Mouse (Mus musculus): Measurements from ENCODE around the gene Mink1.

- TF ChIP-seq EP300 (IDR thresholded peaks at IDR 0.05; ENCODE audit: low read depth in 1 of 2, low read length in 2 of 2) (no peak), CTCF (IDR thresholded peaks at IDR 0.05 in 2 of 3, conservative IDR thresholded peaks at IDR 0.05 in 1 of 3; ENCODE audit: control insufficient read depth in 1 of 3, insufficient read depth in 1 of 3, low read depth in 2 of 3, low read length in 3 of 3, poor library complexity in 1 of 3, severe bottlenecking in 1 of 3) (no peak), GATA1 (IDR thresholded peaks at IDR 0.05; ENCODE audit: low read depth, low read length) (no peak), ZC3H11A (IDR thresholded peaks at IDR 0.05; ENCODE audit: low read depth, low read length) (no peak), E2F4 (IDR thresholded peaks at IDR 0.05; ENCODE audit: borderline replicate concordance, low read depth, low read length) (no peak), MEF2A (IDR thresholded peaks at IDR 0.05; ENCODE audit: extremely low read depth, insufficient replicate concordance, low read depth, low read length, poor library complexity, severe bottlenecking) (no peak)
These were observed 44.0 kb downstream of the Mink1 start for GRCm38 (mm10) chr11:70606717-70607116.

Data from MEL (cell line).